Mouse (Mus musculus): ENCODE data around the gene Papln.

DNA sequence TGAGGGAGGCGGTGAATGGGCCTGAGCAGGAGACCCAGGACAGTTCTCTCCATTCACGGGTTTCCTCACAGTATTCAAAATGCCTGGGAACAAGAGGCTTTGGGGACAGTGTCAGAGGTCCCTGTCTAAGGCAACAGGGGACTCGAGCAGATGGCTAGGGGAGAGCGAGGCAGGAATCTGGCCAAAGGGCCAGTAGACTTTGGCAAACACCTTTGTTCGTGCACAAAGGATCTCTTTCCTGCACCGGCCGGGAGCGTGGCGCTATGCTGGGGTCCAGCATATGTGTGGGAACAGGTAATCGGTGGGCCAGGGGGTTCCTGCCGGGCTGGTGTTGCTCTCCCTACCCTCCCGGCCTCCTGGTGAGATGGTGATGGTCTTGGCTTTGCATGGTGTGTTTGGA, 12.2 kb downstream of the Papln start:
- TF ChIP-seq CTCF (IDR thresholded peaks at IDR 0.05; ENCODE audit: borderline replicate concordance, control insufficient read depth, extremely low read depth, insufficient read depth, low read length, poor library complexity) = no peak
- no peak for TF ChIP-seq POLR2A (IDR thresholded peaks at IDR 0.05; ENCODE audit: control insufficient read depth, extremely low read depth, insufficient read depth, low read length, poor library complexity)
